In genomic region chr4:149340680-149341079, GRCm38 (mm10) we compare ENCODE assay signal across 14 mouse cellular contexts. TPM values are rescaled to one million over a fixed set of nuclear protein-coding genes. Genes with fewer than 3 reads are reported as not detected.
DNase-seq lines count a peak whose midpoint lies in the region; ATAC-seq and TF ChIP-seq lines count a peak whose summit lies in the region.
"Had no signal": no experiment of that assay in that cellular context is flagged by ENCODE, and none has a peak within 500 bp of the region (broad histone marks: within the 10 kb centered on the region; RNA-seq: fewer than 3 reads in every experiment).

No protein-coding gene starts in this region.

- WGBS in hindbrain, embryonic 10.5 days: 71% methylated on average over 2 of the region's 2 CpGs
- 84% methylated on average over 2 of the region's 2 CpGs for WGBS in hindbrain, embryonic 16.5 days
- WGBS in thymus, adult 2 months: 81% methylated on average over 2 of the region's 2 CpGs

- H3K4me2 ChIP-seq in hindbrain, embryonic 16.5 days (ENCODE audit: low read length): no peak overlapping the region
- H3K4me2 ChIP-seq: lung, embryonic 15.5 days; neural tube, embryonic 12.5 days had no signal

- DNase-seq in hindbrain, embryonic 10.5 days (ENCODE audit: low spot score): peak; percentile 8
- peak; percentile 27 for DNase-seq in MEL (ENCODE audit: low read depth, low spot score)
- DNase-seq in thymus, adult 2 months: no peak
- DNase-seq in retina, embryonic 14.5 days (ENCODE audit: low spot score): no peak
- DNase-seq: cerebellum, adult 18-20 months; heart, postnatal 36 days; kidney, adult 9 months; layer of hippocampus, postnatal 36 days had no signal

- peaks cover 97% of the 10 kb centered on the region for H3K36me3 ChIP-seq in hindbrain, embryonic 10.5 days
- peaks cover 23% of the 10 kb centered on the region for H3K36me3 ChIP-seq in hindbrain, embryonic 16.5 days (ENCODE audit: control insufficient read depth, insufficient read depth, low read length)
- peaks cover 4 to 8% of the 10 kb centered on the region in 2 experiments for H3K36me3 ChIP-seq in MEL (ENCODE audit: control insufficient read depth in 1 of 2, insufficient read depth in 2 of 2, low read length in 2 of 2)
- H3K36me3 ChIP-seq in thymus, adult 2 months (ENCODE audit: control insufficient read depth, insufficient read depth, low read length): peaks cover 47% of the 10 kb centered on the region

- peak overlapping the region; percentile 12; the same call in 1 of the 2 replicates for H3K27ac ChIP-seq in hindbrain, embryonic 10.5 days
- H3K27ac ChIP-seq in hindbrain, embryonic 16.5 days (ENCODE audit: low read depth, low read length): no peak overlapping the region
- no peak overlapping the region for H3K27ac ChIP-seq in MEL (ENCODE audit: control insufficient read depth, low read depth, low read length)
- no peak overlapping the region for H3K27ac ChIP-seq in thymus, adult 2 months (ENCODE audit: control insufficient read depth, insufficient read depth, low read length)
- H3K27ac ChIP-seq: lung, embryonic 15.5 days; neural tube, embryonic 12.5 days had no signal

- TF ChIP-seq CTCF in MEL (IDR thresholded peaks at IDR 0.05 in 2 of 3, conservative IDR thresholded peaks at IDR 0.05 in 1 of 3; ENCODE audit: control insufficient read depth in 1 of 3, insufficient read depth in 1 of 3, low read depth in 2 of 3, low read length in 3 of 3, poor library complexity in 1 of 3, severe bottlenecking in 1 of 3): no peak
- TF ChIP-seq CTCF in thymus, adult 2 months (IDR thresholded peaks at IDR 0.05; ENCODE audit: borderline replicate concordance, control insufficient read depth, extremely low read depth, insufficient read depth, low read length, poor library complexity): no peak

- H3K27me3 ChIP-seq in hindbrain, embryonic 10.5 days (ENCODE audit: insufficient read depth, poor library complexity, severe bottlenecking): no peaks in the 10 kb centered on the region
- no peaks in the 10 kb centered on the region for H3K27me3 ChIP-seq in hindbrain, embryonic 16.5 days (replicated peaks; ENCODE audit: control insufficient read depth, insufficient read depth, low read length)
- H3K27me3 ChIP-seq in MEL (ENCODE audit: control insufficient read depth in 1 of 2, insufficient read depth in 2 of 2, low read length in 2 of 2): no peaks in the 10 kb centered on the region
- H3K27me3 ChIP-seq in thymus, adult 2 months (ENCODE audit: control insufficient read depth, insufficient read depth, low read length): no peaks in the 10 kb centered on the region
- H3K27me3 ChIP-seq: lung, embryonic 15.5 days; neural tube, embryonic 12.5 days had no signal

- no peaks in the 10 kb centered on the region for H3K9me3 ChIP-seq in hindbrain, embryonic 10.5 days
- H3K9me3 ChIP-seq in hindbrain, embryonic 16.5 days (ENCODE audit: control insufficient read depth, low read length): no peaks in the 10 kb centered on the region
- H3K9me3 ChIP-seq in MEL (replicated peaks; ENCODE audit: insufficient read depth, low read length): no peaks in the 10 kb centered on the region
- H3K9me3 ChIP-seq: lung, embryonic 15.5 days; neural tube, embryonic 12.5 days had no signal

- peaks cover 22% of the 10 kb centered on the region for H3K4me1 ChIP-seq in hindbrain, embryonic 10.5 days (replicated peaks)
- no peaks in the 10 kb centered on the region for H3K4me1 ChIP-seq in hindbrain, embryonic 16.5 days (ENCODE audit: control insufficient read depth, insufficient read depth, low read depth, low read length)
- H3K4me1 ChIP-seq in MEL (ENCODE audit: control insufficient read depth in 1 of 2, insufficient read depth in 2 of 2, low read length in 2 of 2): peaks cover 8 to 11% of the 10 kb centered on the region in 2 experiments
- no peaks in the 10 kb centered on the region for H3K4me1 ChIP-seq in thymus, adult 2 months (replicated peaks; ENCODE audit: control insufficient read depth, insufficient read depth, low read length)
- H3K4me1 ChIP-seq: lung, embryonic 15.5 days; neural tube, embryonic 12.5 days had no signal

- no peak for ATAC-seq in hindbrain, embryonic 16.5 days
- ATAC-seq in inflammation-experienced regulatory T-cells, adult 6 months: peak; percentile 52
- 0 out of 2 replicates have a peak, but pooled peaks have one; percentile 28 for ATAC-seq in megakaryocyte-erythroid progenitor cell, adult 5-6 weeks (replicated peaks; ENCODE audit: low FRiP score, low TSS enrichment, poor library complexity, severe bottlenecking)
- no peak for ATAC-seq in erythroblast, adult 5-6 weeks (replicated peaks; ENCODE audit: low FRiP score, poor library complexity, severe bottlenecking)

- no peak for TF ChIP-seq EP300 in MEL (IDR thresholded peaks at IDR 0.05; ENCODE audit: low read depth in 1 of 2, low read length in 2 of 2)

- no peak for TF ChIP-seq POLR2A in MEL (IDR thresholded peaks at IDR 0.05; ENCODE audit: control insufficient read depth in 1 of 2, insufficient read depth in 1 of 2, low read depth in 1 of 2, low read length in 2 of 2, poor library complexity in 1 of 2)
- no peak for TF ChIP-seq POLR2A in thymus, adult 2 months (IDR thresholded peaks at IDR 0.05; ENCODE audit: control insufficient read depth, extremely low read depth, insufficient read depth, low read length, poor library complexity)

- TF ChIP-seq RAD21 in MEL (IDR thresholded peaks at IDR 0.05; ENCODE audit: low read depth, low read length): no peak

- no peaks in the 10 kb centered on the region for H3K79me2 ChIP-seq in MEL (ENCODE audit: control insufficient read depth, insufficient read depth, low read length, poor library complexity)

- H3K9ac ChIP-seq in hindbrain, embryonic 16.5 days (ENCODE audit: low read depth, low read length): no peak overlapping the region
- H3K9ac ChIP-seq in MEL (ENCODE audit: control insufficient read depth, low read depth, low read length, poor library complexity, severe bottlenecking): no peak overlapping the region
- H3K9ac ChIP-seq: lung, embryonic 15.5 days; neural tube, embryonic 12.5 days had no signal

- H3K4me3 ChIP-seq in hindbrain, embryonic 10.5 days: no peak overlapping the region
- no peak overlapping the region for H3K4me3 ChIP-seq in hindbrain, embryonic 16.5 days (ENCODE audit: low read length)
- no peak overlapping the region for H3K4me3 ChIP-seq in MEL (ENCODE audit: control insufficient read depth in 1 of 2, insufficient read depth in 1 of 2, low read depth in 2 of 2, low read length in 2 of 2)
- no peak overlapping the region for H3K4me3 ChIP-seq in thymus, adult 2 months (ENCODE audit: control insufficient read depth, insufficient read depth, low read length)
- H3K4me3 ChIP-seq: lung, embryonic 15.5 days; neural tube, embryonic 12.5 days had no signal

TF ChIP-seq in MEL, 35 proteins besides CTCF, POLR2A, EP300 and RAD21:
- TF ChIP-seq POLR2AphosphoS5 (IDR thresholded peaks at IDR 0.05; ENCODE audit: borderline replicate concordance, low read depth, low read length): no peak
- TF ChIP-seq NELFE (IDR thresholded peaks at IDR 0.05; ENCODE audit: low read depth, low read length): no peak
- no peak for TF ChIP-seq GABPA (IDR thresholded peaks at IDR 0.05; ENCODE audit: low read depth, low read length)
- TF ChIP-seq BHLHE40 (IDR thresholded peaks at IDR 0.05; ENCODE audit: borderline replicate concordance, low read depth, low read length): no peak
TF ChIP-seq in MEL: peak in this region for 0.

RNA-seq across cellular contexts. Expression of gene Kif1b, which starts 33.2 kb away (rescaled TPM):
- polyA plus RNA-seq in hindbrain, embryonic 10.5 days (2016; fragmentation: Nextera tagmentation; extraction: Ambion mirVana): 77.1 and 90.9 TPM in 2 replicates
- polyA plus RNA-seq in hindbrain, embryonic 16.5 days (2015; fragmentation: Nextera tagmentation; extraction: Ambion mirVana): 99.4 and 119 TPM in 2 replicates
- 8.8 and 9.1 TPM in 2 replicates for total RNA-seq in MEL (2012; rRNA removed)
- polyA plus RNA-seq in MEL (2012; ENCODE audit: insufficient read depth in 1 of 2, insufficient read length in 2 of 2, low read depth in 1 of 2, low replicate concordance in 2 of 2, missing spikeins in 1 of 2): 10 to 100 TPM; 16.3 to 20.2 TPM
- polyA plus RNA-seq in inflammation-experienced regulatory T-cells, adult 6 months (2017; shearing (Covaris generic)): 10 to 100 TPM in 2 of 3 experiments, 1 to 10 TPM in 1; 7.9 to 19.7 (median 16.6) TPM
- total RNA-seq in megakaryocyte-erythroid progenitor cell, adult 5-6 weeks (2014; fragmentation: Nextera tagmentation): 7.9 and 8.1 TPM in 2 replicates
- total RNA-seq in megakaryocyte-erythroid progenitor cell, adult 5-6 weeks (2017): 4.6 and 5.8 TPM in 2 replicates
- polyA plus RNA-seq in thymus, adult 2 months (2012; rRNA removed): 21.5 and 23.9 TPM in 2 replicates
- 8.8 and 10.0 TPM in 2 replicates for total RNA-seq in erythroblast, adult 5-6 weeks (2015; ENCODE audit: low replicate concordance)
- total RNA-seq in erythroblast, adult 5-6 weeks (2017; ENCODE audit: low replicate concordance): 7.2 and 14.1 TPM in 2 replicates

Comparison
In these comparisons a context has a peak if more than half of its experiments do, and no peak if none do; other contexts are left out.
1. DNase-seq: peak in hindbrain, embryonic 10.5 days (single experiment) and MEL (single experiment); none in thymus, adult 2 months (single experiment) and retina, embryonic 14.5 days (single experiment).
2. ATAC-seq: peak in inflammation-experienced regulatory T-cells, adult 6 months (single experiment) and megakaryocyte-erythroid progenitor cell, adult 5-6 weeks (single experiment); none in hindbrain, embryonic 16.5 days (single experiment) and erythroblast, adult 5-6 weeks (single experiment).